Mouse (Mus musculus) midbrain, embryonic 11.5 days (tissue): ENCODE results near the gene Clca2. TPM values are rescaled to one million over a fixed set of nuclear protein-coding genes. Genes with fewer than 3 reads are reported as not detected.

Source experiments
- ATAC-seq: fragments of 200-750 bp; cut with Nextera tagmentation; 2 replicates; pipeline ENCODE4 v1.8.0; 2017; ENCODE audit warnings: moderate TSS enrichment, moderate library complexity; ENCODE audit not compliant: low FRiP score
- DNase-seq: peaks from one replicate; pipeline ENCODE4 v3.0.0; 2015; ENCODE audit warnings: low spot score; ENCODE audit errors: missing footprints
- H3K27ac ChIP-seq: fragments of 300-500 bp; sonication (generic); 2 replicates; pipeline ENCODE4 v1.5.1; 2014; ENCODE audit warnings: low read depth, low read length
- H3K27me3 ChIP-seq: fragments of 300-500 bp; sonication (generic); 2 replicates; pipeline ENCODE4 v1.6.1; 2014; ENCODE audit warnings: mild to moderate bottlenecking, low read length, moderate library complexity, mixed read lengths; ENCODE audit not compliant: control insufficient read depth, insufficient read depth
- H3K36me3 ChIP-seq: fragments of 300-500 bp; sonication (generic); 2 replicates; pipeline ENCODE4 v1.6.1; 2014; ENCODE audit warnings: mild to moderate bottlenecking, low read length, moderate library complexity, mixed read lengths; ENCODE audit not compliant: control insufficient read depth, insufficient read depth
- H3K4me1 ChIP-seq: fragments of 300-500 bp; sonication (generic); 2 replicates; pipeline ENCODE4 v1.6.1; 2014; ENCODE audit warnings: low read length; ENCODE audit not compliant: control insufficient read depth, insufficient read depth
- H3K4me2 ChIP-seq: fragments of 300-500 bp; sonication (generic); 2 replicates; pipeline ENCODE4 v1.6.1; 2014; ENCODE audit warnings: mild to moderate bottlenecking, moderate library complexity
- H3K4me3 ChIP-seq: fragments of 300-500 bp; sonication (generic); 2 replicates; pipeline ENCODE4 v1.5.1; 2014; ENCODE audit warnings: low read depth, low read length
- H3K9ac ChIP-seq: fragments of 300-500 bp; sonication (generic); 2 replicates; pipeline ENCODE4 v1.6.1; 2014; ENCODE audit warnings: low read length
- H3K9me3 ChIP-seq: fragments of 300-500 bp; sonication (generic); 2 replicates; pipeline ENCODE4 v1.6.1; 2016; ENCODE audit warnings: low read length; ENCODE audit not compliant: control insufficient read depth
- WGBS: fragments of 180-500 bp; shearing (Covaris S2); extraction: QIAGEN DNeasy Blood & Tissue Kit; methylation state at CpG from one replicate; pipeline ENCODE4 v1.1.7; 2014; 5-methylcytosine and 5-hydroxymethylcytosine counted together
- polyA plus RNA-seq: library from polyadenylated mRNA; unstranded; fragments of >200 nt; fragmentation: Nextera tagmentation; extraction: Ambion mirVana; gene quantifications from 2 replicates; pipeline ENCODE4 v1.2.1, GENCODE M21; 2014

Clca2 gene
- polyA plus RNA-seq, 1 experiment from 2014 or later = 0.18 TPM

- H3K9me3 ChIP-seq = no peaks in the 10 kb centered on the region
- H3K27ac ChIP-seq = no peak overlapping the region
- no peak overlapping the region for H3K4me3 ChIP-seq
- no peaks in the 10 kb centered on the region for H3K4me1 ChIP-seq
- 98% methylated on average over 2 of the region's 2 CpGs for WGBS
- H3K9ac ChIP-seq = no peak overlapping the region
- H3K4me2 ChIP-seq = no peak overlapping the region
- H3K36me3 ChIP-seq = 0 out of 2 replicates have a peak, but pooled peaks cover 3% of the 10 kb centered on the region
- DNase-seq = no peak
- no peak for ATAC-seq
- no peaks in the 10 kb centered on the region for H3K27me3 ChIP-seq
Observed at GRCm38 (mm10) chr3:145126618-145127017, 27.4 kb upstream of the Clca2 start.

GRCm38 (mm10) chr3:145119425-145119824, 20.2 kb upstream of the Clca2 start:
- DNase-seq (peak; percentile 86), ATAC-seq (no peak)
- no peak overlapping the region for H3K27ac ChIP-seq
- no peaks in the 10 kb centered on the region for H3K27me3 ChIP-seq
- peak overlapping the region; percentile 93 for H3K9ac ChIP-seq
- H3K36me3 ChIP-seq = no peaks in the 10 kb centered on the region
- H3K9me3 ChIP-seq = no peaks in the 10 kb centered on the region
- 79% methylated on average over 7 of the region's 7 CpGs for WGBS
- H3K4me1 ChIP-seq = peaks cover 9% of the 10 kb centered on the region; the same call in 1 of the 2 replicates
- peak overlapping the region; percentile 74 for H3K4me3 ChIP-seq
- H3K4me2 ChIP-seq = peak overlapping the region; percentile 62

- no peak; the same call in 1 of the 2 replicates for ATAC-seq
- DNase-seq = no peak
- Histone ChIP-seq H3K4me3 (peak overlapping the region; percentile 74), H3K27ac (peak overlapping the region; percentile 98), H3K4me2 (peak overlapping the region; percentile 62), H3K9ac (peak overlapping the region; percentile 93), H3K4me1 (peaks cover 9% of the 10 kb centered on the region; the same call in 1 of the 2 replicates), H3K27me3 (no peaks in the 10 kb centered on the region), H3K36me3 (no peaks in the 10 kb centered on the region), H3K9me3 (no peaks in the 10 kb centered on the region)
- WGBS = 5% methylated on average over 13 of the region's 14 CpGs
Observed at GRCm38 (mm10) chr3:145119002-145119358, 19.7 kb upstream of the Clca2 start.

GRCm38 (mm10) chr3:145118254-145119001, 19.2 kb upstream of the Clca2 start, which contains the start of gene Odf2l:
TSS of gene Odf2l (plus strand) at chr3:145118588.
- under 1% methylated on average over 55 of the region's 57 CpGs for WGBS
- peak within 1 kb of the TSS; percentile 98 for H3K27ac ChIP-seq

GRCm38 (mm10) chr3:145117637-145118036, 18.4 kb upstream of the Clca2 start:
- 84% methylated on average over 10 of the region's 10 CpGs for WGBS
- Histone ChIP-seq H3K27me3 (no peaks in the 10 kb centered on the region), H3K9ac (peak overlapping the region; percentile 93), H3K36me3 (no peaks in the 10 kb centered on the region), H3K4me1 (peaks cover 9% of the 10 kb centered on the region; the same call in 1 of the 2 replicates), H3K27ac (peak overlapping the region; percentile 98; the same call in 1 of the 2 replicates), H3K4me2 (peak overlapping the region; percentile 51), H3K4me3 (peak overlapping the region; percentile 74), H3K9me3 (no peaks in the 10 kb centered on the region)
- no peak for ATAC-seq
- DNase-seq = peak; percentile 83

More at GRCm38 (mm10) chr3:145118254-145119001, 19.2 kb upstream of the Clca2 start, which contains the start of gene Odf2l:
- no peaks in the 10 kb centered on the region for H3K9me3 ChIP-seq
- H3K9ac ChIP-seq = peak within 1 kb of the TSS; percentile 93
- no peaks in the 10 kb centered on the region for H3K27me3 ChIP-seq
- H3K4me1 ChIP-seq = peaks cover 9% of the 10 kb centered on the region; the same call in 1 of the 2 replicates
- H3K4me3 ChIP-seq = peak within 1 kb of the TSS; percentile 74
- ATAC-seq (peak; percentile 99), DNase-seq (peak; percentile 99)
- H3K4me2 ChIP-seq = peak within 1 kb of the TSS; percentile 62
- no peaks in the 10 kb centered on the region for H3K36me3 ChIP-seq

GRCm38 (mm10) chr3:145115169-145115568, 15.9 kb upstream of the Clca2 start:
- H3K27me3 ChIP-seq = no peaks in the 10 kb centered on the region
- H3K36me3 ChIP-seq = no peaks in the 10 kb centered on the region
- no peaks in the 10 kb centered on the region for H3K9me3 ChIP-seq
- DNase-seq = no peak
- WGBS = 96% methylated on average over 2 of the region's 2 CpGs
- H3K4me2 ChIP-seq = no peak overlapping the region
- peaks cover 9% of the 10 kb centered on the region; the same call in 1 of the 2 replicates for H3K4me1 ChIP-seq
- no peak overlapping the region for H3K27ac ChIP-seq
- H3K4me3 ChIP-seq = no peak overlapping the region
- no peak overlapping the region for H3K9ac ChIP-seq
- no peak for ATAC-seq

- 79% methylated on average over 5 of the region's 5 CpGs for WGBS
- no peak for ATAC-seq
Observed at GRCm38 (mm10) chr3:145105773-145106504, 6.7 kb upstream of the Clca2 start.

GRCm38 (mm10) chr3:145105076-145105772, 6.0 kb upstream of the Clca2 start:
- no peaks in the 10 kb centered on the region for H3K36me3 ChIP-seq
- H3K9ac ChIP-seq = no peak overlapping the region
- H3K27ac ChIP-seq = no peak overlapping the region
- no peak overlapping the region for H3K4me2 ChIP-seq
- no peak overlapping the region for H3K4me3 ChIP-seq
- H3K9me3 ChIP-seq = no peaks in the 10 kb centered on the region
- DNase-seq (no peak), ATAC-seq (no peak)
- H3K4me1 ChIP-seq = no peaks in the 10 kb centered on the region
- no peaks in the 10 kb centered on the region for H3K27me3 ChIP-seq
- 84% methylated on average over 5 of the region's 5 CpGs for WGBS

More at GRCm38 (mm10) chr3:145105773-145106504, 6.7 kb upstream of the Clca2 start:
- no peak overlapping the region for H3K4me2 ChIP-seq
- H3K4me3 ChIP-seq = no peak overlapping the region
- H3K4me1 ChIP-seq = no peaks in the 10 kb centered on the region
- H3K9ac ChIP-seq = no peak overlapping the region
- no peak for DNase-seq
- H3K27ac ChIP-seq = no peak overlapping the region
- H3K36me3 ChIP-seq = no peaks in the 10 kb centered on the region
- no peaks in the 10 kb centered on the region for H3K9me3 ChIP-seq
- H3K27me3 ChIP-seq = no peaks in the 10 kb centered on the region
